Mouse (Mus musculus): ENCODE results near the gene Bsg.
"Not testable (repeated sequence)": the region's sequence is repeated elsewhere in the genome, so short reads cannot be mapped to it uniquely, and the experiment has no call there.

The Bsg gene

DNA sequence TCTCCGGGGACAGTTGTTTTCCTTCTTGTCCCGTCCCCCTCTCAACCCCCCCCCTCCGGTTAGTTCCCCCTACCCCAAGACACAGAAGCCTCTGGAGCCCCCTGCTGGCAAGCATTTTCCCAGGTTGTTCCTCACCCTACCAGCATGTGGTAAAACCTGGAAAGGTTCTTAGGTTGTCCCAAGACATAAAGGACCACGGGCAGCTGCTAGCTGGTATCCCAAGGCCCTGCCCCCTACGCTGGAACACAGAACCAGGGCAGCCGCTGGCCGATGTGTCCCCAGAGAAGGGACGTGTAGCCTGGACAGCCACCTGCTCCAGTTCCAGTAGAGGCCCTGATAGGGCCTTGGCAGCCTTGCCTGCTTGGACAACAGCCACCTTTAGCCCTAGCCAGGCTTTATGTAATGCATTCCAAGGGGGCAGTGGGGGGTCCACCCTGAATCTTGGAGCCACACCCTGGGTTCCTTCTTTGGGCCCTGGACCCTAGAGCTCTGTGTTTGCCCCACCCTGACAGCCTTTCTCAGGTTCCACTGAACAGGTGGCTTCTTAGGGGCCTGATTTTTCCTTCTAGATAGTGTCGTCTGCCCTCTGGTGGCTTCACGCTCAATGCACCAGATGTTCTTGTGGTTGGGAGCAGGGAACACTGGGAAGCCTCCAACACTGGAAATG, 21.2 kb upstream of the Bsg start:
- peak; percentile 75 for DNase-seq (ENCODE audit: low read depth)

DNA sequence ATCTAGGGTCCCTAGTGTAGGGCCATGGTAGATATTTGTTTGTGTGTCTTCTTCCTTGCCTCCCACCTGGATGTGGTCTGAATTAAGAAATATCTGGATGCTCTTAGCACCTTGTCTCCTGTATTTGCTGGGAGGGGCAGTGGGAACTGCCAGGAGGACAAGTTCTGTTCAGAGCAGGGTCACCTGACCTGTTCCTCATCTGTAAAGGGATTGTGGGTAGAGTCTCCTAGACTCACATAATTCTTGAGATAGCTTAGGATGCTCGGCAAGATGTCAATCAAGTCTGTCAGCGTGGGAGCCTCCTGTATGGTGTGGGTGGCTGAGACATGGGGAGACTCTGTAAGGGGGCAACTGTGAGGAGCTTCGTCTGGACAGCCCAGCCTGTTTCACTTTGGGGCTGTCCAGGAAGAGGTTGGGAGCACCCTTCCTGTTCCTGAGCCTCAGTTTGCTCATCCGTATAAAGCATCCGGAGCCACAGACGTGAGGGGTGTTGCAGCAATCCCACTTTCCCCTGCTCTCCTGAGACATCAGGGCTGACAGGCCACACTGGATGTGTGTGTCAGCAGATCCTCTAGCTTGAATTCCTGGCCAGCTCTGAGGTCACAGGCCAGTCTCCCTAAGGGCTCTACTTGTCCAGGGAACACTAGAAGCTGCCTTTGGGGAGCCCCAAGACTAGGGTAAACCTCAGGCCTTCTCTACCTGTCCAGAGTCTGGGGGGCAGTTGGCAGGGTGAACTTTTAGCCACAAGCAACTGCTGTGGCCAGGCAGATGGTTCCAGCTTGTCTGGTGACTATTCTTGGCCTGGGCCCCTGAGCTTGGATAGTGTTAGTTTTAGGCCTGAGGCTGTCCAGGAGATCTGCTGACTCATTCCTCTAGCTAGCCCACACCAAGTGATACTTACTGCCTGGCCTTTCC, 20.3 kb upstream of the Bsg start:
- no peak for DNase-seq (ENCODE audit: low read depth)

DNA sequence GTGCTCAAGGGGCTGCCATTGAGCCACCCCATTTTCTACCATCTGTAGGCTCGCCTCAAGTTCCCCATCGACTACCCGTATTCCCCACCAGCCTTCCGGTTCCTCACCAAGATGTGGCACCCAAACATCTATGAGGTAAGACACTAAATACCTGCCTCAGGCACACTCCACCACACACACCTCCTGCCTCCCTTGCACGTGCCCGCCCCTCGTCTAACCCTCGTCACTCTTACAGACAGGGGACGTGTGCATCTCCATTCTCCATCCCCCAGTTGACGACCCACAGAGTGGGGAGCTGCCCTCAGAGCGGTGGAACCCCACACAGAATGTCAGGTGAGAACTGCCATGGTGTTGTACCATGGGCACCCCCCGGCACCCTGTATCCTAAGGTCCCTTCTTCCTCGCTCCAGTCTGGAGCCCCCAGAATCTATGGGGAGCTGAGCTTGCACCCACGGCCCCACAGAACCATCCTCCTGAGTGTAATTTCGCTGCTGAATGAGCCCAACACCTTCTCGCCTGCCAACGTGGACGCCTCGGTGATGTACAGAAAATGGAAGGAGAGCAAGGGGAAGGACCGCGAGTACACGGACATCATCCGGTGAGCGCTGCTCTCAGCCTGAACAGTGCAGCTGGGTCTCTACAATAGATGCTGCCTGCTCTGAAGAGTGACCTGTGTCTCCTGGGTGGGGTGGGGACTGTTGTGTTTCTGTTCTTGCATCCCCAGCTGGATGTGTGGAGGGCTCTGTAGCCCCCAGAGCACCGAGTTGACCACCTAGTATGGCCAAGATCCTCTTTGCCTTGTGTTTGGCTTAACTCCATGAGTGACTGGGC, 19.3 kb upstream of the Bsg start:
- no peak for DNase-seq (ENCODE audit: low read depth)

DNA sequence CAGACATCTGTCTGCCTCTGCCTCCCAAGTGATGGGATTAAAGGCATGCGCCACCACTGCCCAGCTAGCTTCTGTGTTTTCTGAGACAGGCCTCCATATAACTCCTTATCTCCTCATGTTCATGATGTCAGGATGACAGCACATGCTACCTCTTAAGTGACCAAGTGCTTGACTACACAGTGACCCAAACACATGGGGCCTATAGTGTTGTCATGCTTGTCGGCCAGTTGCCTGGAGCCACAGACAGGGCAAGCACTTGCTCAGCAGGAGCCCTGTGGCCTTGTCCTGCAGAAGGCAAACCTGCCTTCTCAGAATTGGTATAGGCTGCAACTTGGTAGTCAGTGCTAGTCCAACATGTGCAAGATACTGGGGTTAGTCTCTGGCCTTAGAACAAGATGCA, 18.1 kb upstream of the Bsg start:
- no peak for DNase-seq (ENCODE audit: low read depth)

DNA sequence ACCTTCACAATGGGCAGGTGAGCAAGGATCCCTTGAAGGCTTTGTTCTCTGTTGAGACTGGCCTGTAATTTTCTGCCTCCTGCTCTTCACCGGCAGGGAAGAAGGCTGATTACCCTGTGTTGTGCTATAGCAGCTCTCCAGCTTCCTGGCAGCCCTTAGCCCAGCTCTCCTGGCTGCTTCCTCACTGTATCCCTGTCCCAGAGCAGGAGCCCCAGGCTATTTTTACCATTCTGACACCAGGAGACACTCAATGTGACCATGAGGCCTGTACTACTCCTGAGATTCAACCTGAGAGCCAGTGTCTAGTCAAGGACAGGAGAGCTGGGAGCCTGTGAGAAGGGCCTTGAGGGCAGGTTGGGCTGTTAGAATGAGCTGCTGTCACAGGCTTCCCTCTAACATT, 17.6 kb upstream of the Bsg start:
- DNase-seq (ENCODE audit: low read depth), result no peak

DNA sequence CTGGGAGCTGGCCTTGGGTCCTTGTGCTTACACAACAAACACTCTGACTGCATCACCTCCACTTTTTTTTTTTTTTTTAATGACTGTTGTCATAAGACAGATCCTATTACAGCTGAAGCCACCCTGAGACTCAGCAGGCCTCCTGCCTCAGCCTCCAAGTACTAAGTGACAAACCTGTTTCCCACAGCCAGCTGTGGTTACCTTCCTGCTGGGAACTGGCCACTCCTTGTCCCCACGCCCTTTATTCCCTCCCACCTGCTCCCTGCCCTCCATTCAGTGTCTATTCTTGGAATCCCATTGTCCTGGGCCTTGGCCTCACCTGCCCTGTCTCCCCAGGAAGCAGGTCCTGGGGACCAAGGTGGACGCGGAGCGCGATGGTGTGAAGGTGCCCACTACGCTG, 16.8 kb upstream of the Bsg start:
- DNase-seq (ENCODE audit: low read depth), result no peak

DNA sequence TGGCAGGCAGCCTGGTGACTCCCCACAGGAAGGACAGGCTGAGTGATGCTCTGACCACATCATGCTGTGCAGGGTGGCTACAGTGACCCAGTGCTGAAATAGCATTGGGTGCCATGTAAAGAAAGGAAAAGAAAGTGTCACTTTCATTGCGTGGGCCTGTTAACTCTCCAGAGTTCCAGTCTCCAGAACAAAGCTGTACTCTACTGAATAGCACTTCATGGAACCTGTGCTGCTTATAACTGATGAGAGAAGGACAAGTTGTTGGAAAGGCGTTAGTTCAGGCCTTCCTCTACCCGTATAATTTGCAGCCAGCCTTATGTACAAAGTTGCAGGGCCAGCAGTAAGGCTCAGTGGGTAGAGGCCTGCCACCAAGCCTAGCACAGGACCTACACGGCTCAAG, 15.6 kb upstream of the Bsg start, which contains the start of gene Gzmm:
Gene Gzmm (plus strand): TSS at position 301 of the 400 bp plus-strand sequence.
- DNase-seq (ENCODE audit: low read depth), result no peak

DNA sequence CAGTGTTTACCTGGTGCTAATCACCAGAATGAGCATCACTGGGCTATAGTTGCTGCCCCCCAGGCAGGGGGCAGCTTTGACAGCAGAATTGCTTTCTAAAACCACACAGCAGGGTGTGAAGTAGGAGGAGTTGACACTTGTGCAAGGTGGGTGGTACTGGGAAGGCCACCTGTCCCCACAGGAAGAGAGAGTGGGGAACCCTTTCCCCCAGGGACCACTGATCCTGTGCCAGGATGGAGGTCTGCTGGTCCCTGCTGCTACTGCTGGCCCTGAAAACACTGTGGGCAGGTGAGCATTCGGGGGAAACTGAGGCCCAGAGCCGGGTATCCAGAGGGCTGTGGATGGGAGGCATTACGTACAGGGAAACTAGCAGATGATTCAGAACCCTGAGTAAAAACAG, 15.1 kb upstream of the Bsg start:
- DNase-seq (ENCODE audit: low read depth), result no peak

DNA sequence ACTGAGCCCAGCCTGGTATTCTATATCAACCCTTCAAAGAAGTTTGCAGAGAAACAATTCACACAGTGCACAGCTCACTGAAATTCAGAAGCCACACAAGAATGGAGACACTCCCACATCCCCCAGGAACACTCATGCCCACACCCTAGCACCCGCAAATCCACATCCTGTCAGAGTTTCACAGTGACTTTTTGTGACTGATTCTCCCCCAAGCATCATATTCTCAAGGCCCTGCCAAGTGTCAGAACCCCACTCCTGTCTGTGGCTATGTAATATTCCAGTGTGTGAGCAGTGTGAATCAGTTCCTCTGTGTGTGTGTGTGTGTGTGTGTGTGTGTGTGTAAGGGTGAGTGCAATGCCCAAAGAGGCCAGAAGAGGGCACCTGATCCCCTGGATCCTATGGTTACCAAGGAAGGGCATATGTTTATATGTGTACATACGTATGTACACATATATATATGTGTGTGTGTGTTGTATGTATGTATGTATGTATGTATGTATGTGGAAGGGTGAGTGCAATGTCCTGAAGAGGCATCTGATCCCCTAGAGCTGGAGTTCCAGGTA, 12.2 kb upstream of the Bsg start:
- no peak for DNase-seq (ENCODE audit: low read depth)

DNA sequence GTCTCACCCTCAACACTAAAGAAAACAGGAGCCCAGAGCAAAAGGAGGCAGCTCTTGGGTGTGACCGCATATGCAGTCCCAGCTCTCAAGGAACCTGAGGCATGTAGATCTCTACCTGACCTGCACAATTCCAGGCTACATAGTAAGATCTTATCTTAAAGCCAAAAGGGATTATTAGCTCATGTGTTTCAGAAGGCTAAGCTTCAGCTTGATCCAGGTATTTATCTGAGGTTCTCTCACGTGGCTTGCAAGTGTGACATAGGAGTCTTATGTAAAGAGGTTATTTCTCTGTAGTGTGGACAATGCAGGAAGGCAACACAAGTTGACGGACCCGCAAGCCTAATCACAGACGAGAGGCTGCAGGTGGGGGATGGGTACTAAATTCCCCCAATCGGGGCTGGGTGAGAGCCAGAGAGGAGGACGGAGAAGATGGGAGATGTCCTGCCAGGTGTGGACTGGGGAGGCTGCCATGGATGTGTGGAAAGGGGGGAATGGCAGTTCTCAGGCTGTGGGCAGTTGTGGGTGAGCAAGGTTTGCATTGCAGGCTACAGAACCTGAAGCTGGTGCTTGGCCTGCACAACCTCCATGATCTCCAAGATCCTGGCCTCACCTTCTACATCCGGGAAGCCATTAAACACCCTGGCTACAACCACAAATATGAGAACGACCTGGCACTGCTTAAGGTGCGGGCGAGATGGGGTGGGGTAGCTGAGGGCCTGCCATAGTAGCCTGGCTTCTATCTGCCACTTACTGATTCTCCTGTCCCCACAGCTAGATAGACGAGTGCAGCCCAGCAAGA, 10.5 kb upstream of the Bsg start:
- no peak for DNase-seq (ENCODE audit: low read depth)

DNA sequence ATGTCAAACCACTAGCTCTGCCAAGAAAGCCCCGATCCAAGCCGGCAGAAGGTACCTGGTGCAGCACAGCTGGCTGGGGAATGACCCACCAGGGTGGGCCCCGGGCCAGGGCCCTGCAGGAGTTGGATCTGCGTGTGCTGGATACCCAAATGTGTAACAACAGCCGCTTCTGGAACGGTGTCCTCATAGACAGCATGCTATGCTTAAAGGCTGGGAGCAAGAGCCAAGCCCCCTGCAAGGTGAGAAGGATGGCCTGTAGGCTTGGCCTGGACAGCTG, 10.0 kb upstream of the Bsg start:
- DNase-seq (ENCODE audit: low read depth), result no peak

DNA sequence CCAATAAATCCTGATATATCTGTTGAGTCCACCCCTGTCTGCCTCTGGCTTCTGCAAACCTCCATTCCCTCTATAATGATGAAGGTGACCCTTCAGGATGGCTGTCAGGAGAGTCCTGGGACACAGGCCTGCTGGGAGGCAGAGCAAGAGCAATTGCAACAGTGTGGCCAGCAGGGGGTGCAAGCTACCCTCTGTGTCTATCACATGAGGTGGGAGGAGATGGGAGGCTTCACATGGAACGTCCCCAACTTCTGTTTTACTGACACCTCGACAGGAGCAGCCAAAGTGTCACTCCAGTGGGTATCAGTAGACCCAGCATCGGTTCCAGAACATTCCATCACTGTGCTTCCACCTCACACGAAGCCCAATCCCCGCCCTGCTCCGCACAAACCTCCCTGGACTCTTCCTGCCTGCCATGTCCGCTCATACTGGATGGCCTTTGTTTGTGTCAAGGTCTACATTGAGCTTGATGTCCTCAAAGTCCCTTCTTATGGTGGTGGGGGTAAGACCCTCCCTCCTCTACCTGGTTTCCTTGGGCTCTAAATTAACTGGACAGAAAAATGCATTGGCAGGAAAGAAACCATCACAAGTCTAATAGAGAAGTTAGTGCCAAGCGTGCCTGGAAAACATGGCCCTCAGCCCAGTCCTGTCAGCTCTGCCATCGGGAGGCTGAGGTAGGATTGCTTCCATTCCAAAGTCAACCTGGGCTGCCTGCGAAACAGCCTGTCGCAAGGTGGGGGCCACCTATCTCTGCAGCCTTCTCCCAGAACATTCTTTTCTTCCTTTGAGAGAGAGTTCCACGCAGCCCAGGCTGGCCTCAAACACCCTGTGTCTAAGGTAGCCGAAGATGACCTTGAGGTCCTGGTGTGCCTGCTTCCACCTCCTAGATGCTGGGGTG, 8.8 kb upstream of the Bsg start:
- DNase-seq (ENCODE audit: low read depth), result peak; percentile 62

DNA sequence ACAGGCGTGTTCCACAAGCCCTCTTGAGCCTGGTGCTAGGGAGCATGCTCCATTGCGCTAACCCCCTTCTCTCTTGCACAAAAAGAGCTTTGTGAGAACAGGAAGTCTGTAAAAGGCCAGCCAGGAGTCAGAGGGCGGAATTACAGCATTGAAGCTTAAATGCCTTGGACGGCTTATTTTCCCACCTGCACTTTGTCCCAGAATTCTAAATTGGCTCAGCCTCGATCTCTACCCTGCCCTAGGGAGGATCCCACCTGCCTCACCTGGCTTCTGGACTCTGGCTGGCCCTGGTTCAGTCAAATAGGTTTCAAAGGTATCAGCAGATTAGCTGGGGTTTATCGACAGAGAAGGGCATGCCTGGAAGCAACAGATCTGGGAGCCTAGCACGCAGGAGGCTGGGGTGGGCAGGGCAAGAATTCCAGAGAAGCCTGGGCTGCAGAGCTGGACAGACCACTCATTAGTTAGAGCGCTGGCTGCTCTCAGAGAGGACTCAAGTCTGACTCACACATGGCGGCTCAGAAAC, 8.1 kb upstream of the Bsg start:
- DNase-seq (ENCODE audit: low read depth), result no peak

DNA sequence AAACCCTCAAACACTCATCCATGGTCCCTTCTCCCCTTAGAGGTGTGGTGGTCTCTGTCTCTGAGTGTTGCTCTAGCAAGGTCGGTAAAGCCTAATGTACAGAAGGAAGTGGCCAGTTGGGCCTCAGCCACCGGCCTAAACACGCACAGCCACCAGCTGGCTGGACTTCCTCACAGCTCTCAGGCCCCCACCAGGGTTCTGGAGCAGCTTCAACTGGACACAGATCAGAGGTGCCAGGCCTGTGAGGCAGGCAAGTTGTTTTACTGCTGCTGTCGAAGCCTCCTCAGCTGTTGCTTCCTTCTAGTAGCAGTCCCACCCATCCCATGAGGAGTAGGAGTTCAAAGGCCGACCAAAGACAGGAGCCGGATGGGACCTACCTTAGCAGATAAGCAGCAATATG, 6.4 kb upstream of the Bsg start:
- DNase-seq (ENCODE audit: low read depth), result no peak

DNA sequence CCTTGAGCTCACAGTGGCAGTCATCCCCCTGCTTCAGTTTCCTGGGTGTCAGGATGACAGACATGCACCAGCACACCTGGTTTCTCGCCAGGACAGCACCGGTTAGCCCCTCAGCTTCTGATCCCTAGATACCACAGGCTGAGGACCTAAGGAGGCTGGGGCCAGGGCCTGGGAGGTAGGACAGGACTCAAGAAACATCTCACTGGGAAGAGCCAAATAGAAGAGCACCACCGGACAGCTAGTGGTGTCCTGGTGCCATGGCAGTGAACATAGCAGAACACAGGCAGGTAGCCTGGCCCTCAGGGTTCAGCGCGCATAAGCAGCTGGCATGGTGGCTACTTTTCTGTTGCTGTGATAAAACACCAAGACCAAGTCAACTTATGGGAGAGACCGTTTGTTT, 5.8 kb upstream of the Bsg start:
- no peak for DNase-seq (ENCODE audit: low read depth)

DNA sequence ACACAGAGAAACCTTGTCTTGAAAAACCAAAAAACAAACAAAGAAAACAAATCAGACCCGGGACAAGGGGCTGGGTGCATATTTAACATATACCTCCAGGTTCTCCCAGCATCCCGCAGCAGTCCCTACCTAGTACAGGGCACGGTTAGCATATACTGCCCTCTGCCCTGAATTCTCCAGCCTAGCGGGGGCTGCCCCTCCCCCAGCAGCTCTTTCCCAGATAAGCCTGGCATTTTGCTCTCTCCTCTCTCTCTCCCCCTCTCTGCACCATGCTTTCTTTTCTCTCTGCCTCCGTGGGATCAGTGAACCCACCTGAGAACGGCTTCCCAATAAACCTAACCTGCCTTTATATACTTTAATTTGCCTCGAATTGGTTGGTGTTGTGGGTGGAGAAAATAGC, 3.6 kb upstream of the Bsg start:
- no peak for DNase-seq (ENCODE audit: low read depth)

DNA sequence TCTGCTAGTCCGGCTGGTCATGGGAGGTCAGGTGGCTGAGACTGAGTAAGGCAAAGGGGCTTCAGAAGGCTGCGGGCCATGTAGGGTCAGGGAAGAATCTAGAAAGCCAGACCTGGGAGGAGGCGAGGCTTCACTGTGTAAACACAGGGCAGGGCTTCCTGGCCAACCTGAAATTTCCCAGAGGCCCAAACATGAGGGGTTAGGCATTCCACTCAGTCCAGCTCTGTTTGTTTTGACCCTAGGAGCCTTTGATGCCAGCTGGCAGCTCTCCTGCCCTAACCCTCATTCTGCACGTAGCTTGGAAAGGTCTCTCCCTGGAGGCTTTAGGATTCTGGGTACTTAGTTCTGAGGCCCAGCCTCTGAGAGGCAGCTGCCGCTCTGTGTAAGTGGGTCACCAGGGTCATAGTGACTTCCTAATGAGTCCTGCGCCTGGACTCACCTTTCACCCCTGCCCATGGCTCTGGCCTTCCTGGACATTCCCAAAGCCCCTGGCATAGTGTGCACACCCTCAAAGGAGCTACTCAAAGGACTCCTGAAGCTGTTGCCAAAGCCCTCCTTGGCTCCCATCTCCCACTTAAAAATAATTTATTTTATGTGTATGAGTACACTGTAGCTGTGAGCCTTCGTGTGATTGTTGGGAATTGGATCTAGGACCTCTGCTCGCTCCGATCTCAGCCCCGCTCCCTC, 2.7 kb upstream of the Bsg start:
- DNase-seq (ENCODE audit: low read depth), result no peak

DNA sequence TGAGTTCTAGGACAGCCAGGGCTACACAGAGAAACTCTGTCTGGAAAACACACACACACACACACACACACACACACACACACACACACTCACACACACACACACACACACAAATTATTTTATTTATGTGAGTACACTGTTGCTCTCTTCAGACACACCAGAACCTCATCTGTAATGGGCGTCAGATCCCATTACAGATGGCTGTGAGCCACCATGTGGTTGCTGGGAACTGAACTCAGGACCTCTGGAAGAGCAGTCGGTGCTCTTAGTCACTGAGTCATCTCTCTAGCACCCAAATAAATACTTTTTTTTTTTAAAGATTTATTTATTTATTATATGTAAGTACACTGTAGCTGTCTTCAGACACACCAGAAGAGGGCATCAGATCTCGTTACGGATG, 1.3 kb upstream of the Bsg start:
- not testable (repeated sequence) for DNase-seq (ENCODE audit: low read depth)

DNA sequence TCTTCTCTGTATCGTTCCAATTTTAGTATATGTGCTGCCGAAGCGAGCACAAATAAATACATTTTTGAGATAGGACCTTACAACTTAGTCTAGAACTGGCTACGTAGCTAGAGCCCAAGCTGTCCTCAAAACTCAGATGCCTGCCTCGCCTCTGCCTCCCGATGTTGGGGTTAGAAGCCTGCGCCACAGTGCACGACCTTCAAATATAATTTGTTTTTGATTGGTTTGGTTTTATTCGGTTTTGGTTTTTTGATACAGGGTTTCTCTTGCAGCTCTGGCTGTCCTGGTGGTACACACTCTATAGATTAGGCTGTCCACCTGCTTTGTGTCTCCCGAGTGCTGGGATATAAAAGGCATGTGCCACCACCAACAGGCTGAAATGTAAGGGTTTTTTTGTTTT, 750 bp upstream of the Bsg start:
- DNase-seq (ENCODE audit: low read depth), result no peak

DNA sequence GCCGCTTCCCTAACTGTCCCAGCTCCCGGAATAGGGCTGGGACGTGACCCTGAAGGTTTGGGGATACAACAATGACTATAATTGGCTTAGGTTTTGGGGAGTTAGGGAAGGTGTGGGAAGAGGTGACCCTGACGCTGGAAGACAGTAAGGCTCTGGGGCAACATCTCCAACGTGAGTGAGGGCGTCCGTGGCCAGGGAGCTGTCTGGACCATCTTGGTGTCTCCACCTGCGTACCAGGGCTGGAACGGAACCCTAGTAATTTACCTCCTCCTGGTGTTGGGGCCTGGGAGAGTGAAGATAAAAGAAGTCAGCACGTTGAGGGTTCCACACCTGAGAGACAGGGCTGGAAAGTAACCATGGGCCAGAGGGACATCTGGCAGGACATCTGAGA, 674 bp downstream of the Bsg start:
- DNase-seq (ENCODE audit: low read depth), result no peak
